Comparison of ENCODE assay signal across 8 mouse cellular contexts in genomic region chr11:4594608-4595500, GRCm38 (mm10). TPM values are rescaled to one million over a fixed set of nuclear protein-coding genes. Genes with fewer than 3 reads are reported as not detected.
A peak's percentile ranks its signal among the peaks of the same experiment; 100 is the strongest.
DNase-seq lines count a peak whose midpoint lies in the region; ATAC-seq and TF ChIP-seq lines count a peak whose summit lies in the region.

Gene Mtmr3, minus strand, starts transcription at chr11:4594863.

- H3K4me2 ChIP-seq in heart, embryonic 12.5 days = peak within 1 kb of the TSS; percentile 70
- peak within 1 kb of the TSS; percentile 53 for H3K4me2 ChIP-seq in kidney, postnatal 0 days (ENCODE audit: low read length)
- peak within 1 kb of the TSS; percentile 59 for H3K4me2 ChIP-seq in liver, embryonic 11.5 days
- peak within 1 kb of the TSS; percentile 45 for H3K4me2 ChIP-seq in stomach, embryonic 14.5 days (replicated peaks; ENCODE audit: low read depth, low read length)

- peaks cover 46% of the 10 kb centered on the region for H3K79me2 ChIP-seq in C2C12 (ENCODE audit: control insufficient read depth, insufficient read depth)

- H3K27me3 ChIP-seq in C2C12 (ENCODE audit: control insufficient read depth, insufficient read depth, insufficient read length) = no peaks in the 10 kb centered on the region
- H3K27me3 ChIP-seq in erythroblast, embryonic 14.5 days (ENCODE audit: control insufficient read depth) = no peaks in the 10 kb centered on the region
- H3K27me3 ChIP-seq in heart, embryonic 12.5 days (replicated peaks) = no peaks in the 10 kb centered on the region
- no peaks in the 10 kb centered on the region for H3K27me3 ChIP-seq in kidney, postnatal 0 days (ENCODE audit: insufficient read depth, low read length)
- no peaks in the 10 kb centered on the region for H3K27me3 ChIP-seq in liver, embryonic 11.5 days (replicated peaks; ENCODE audit: control insufficient read depth, insufficient read depth, low read length)
- H3K27me3 ChIP-seq in stomach, embryonic 14.5 days (ENCODE audit: control insufficient read depth, insufficient read depth, low read length) = no peaks in the 10 kb centered on the region

- peak; percentile 92 for ATAC-seq in heart, embryonic 12.5 days (ENCODE audit: insufficient number of reproducible peaks, low FRiP score)
- ATAC-seq in kidney, postnatal 0 days (replicated peaks; ENCODE audit: low FRiP score, low read depth) = peak; percentile 88
- peak; percentile 92 for ATAC-seq in liver, embryonic 11.5 days (replicated peaks; ENCODE audit: low FRiP score)
- peak; percentile 93 for ATAC-seq in stomach, embryonic 14.5 days (ENCODE audit: insufficient number of reproducible peaks, insufficient read depth, low FRiP score, low read depth)

- WGBS in heart, embryonic 12.5 days = 4% methylated on average over 51 of the region's 53 CpGs
- WGBS in kidney, postnatal 0 days = 5% methylated on average over 36 of the region's 53 CpGs
- WGBS in liver, embryonic 11.5 days = 4% methylated on average over 51 of the region's 53 CpGs
- 3% methylated on average over 53 of the region's 53 CpGs for WGBS in stomach, embryonic 14.5 days

- H3K9me3 ChIP-seq in erythroblast, embryonic 14.5 days (ENCODE audit: control insufficient read depth, low read length) = no peaks in the 10 kb centered on the region
- H3K9me3 ChIP-seq in heart, embryonic 12.5 days (replicated peaks) = no peaks in the 10 kb centered on the region
- no peaks in the 10 kb centered on the region for H3K9me3 ChIP-seq in kidney, postnatal 0 days (replicated peaks; ENCODE audit: low read length)
- H3K9me3 ChIP-seq in liver, embryonic 11.5 days (ENCODE audit: control insufficient read depth, low read length) = no peaks in the 10 kb centered on the region
- H3K9me3 ChIP-seq in stomach, embryonic 14.5 days (ENCODE audit: control insufficient read depth, low read depth, low read length) = no peaks in the 10 kb centered on the region

- H3K79me3 ChIP-seq in C2C12 (ENCODE audit: low read depth) = peaks cover 40% of the 10 kb centered on the region

- H3K9ac ChIP-seq in heart, embryonic 12.5 days = peak within 1 kb of the TSS; percentile 94
- H3K9ac ChIP-seq in kidney, postnatal 0 days (ENCODE audit: low read depth, low read length) = peak within 1 kb of the TSS; percentile 95
- H3K9ac ChIP-seq in liver, embryonic 11.5 days (ENCODE audit: low read depth, low read length) = peak within 1 kb of the TSS; percentile 94
- H3K9ac ChIP-seq in stomach, embryonic 14.5 days (replicated peaks; ENCODE audit: low read depth, low read length) = peak within 1 kb of the TSS; percentile 95

- TF ChIP-seq POLR2A in brain, embryonic 14.5 days (IDR thresholded peaks at IDR 0.05; ENCODE audit: borderline replicate concordance, extremely low read depth, insufficient read depth, insufficient read length, poor library complexity, severe bottlenecking) = peak; percentile 55; the same call in 1 of the 2 replicates

- peak within 1 kb of the TSS; percentile 85 for H3K4me3 ChIP-seq in C2C12 (ENCODE audit: insufficient read depth, poor library complexity, severe bottlenecking)
- peak within 1 kb of the TSS; percentile 100 for H3K4me3 ChIP-seq in erythroblast, embryonic 14.5 days (replicated peaks)
- H3K4me3 ChIP-seq in heart, embryonic 12.5 days = peak within 1 kb of the TSS; percentile 93
- peak within 1 kb of the TSS; percentile 96 for H3K4me3 ChIP-seq in kidney, postnatal 0 days (replicated peaks; ENCODE audit: low read depth, low read length)
- peak within 1 kb of the TSS; percentile 89 for H3K4me3 ChIP-seq in liver, embryonic 11.5 days (ENCODE audit: low read depth, low read length)
- H3K4me3 ChIP-seq in stomach, embryonic 14.5 days (ENCODE audit: low read depth, low read length) = peak within 1 kb of the TSS; percentile 100

- H3ac ChIP-seq in C2C12 (ENCODE audit: control insufficient read depth, insufficient read length, low read depth) = peak within 1 kb of the TSS; percentile 98

- DNase-seq in brain, embryonic 14.5 days (ENCODE audit: low read depth) = peak; percentile 98
- DNase-seq in kidney, postnatal 0 days (ENCODE audit: low spot score) = peak; percentile 96
- DNase-seq in liver, embryonic 11.5 days (ENCODE audit: low spot score) = peak; percentile 95
- peak; percentile 98 for DNase-seq in naive thymus-derived CD4-positive, alpha-beta T cell, adult 2 months (ENCODE audit: low read depth)

- peaks cover 44% of the 10 kb centered on the region for H3K4me1 ChIP-seq in erythroblast, embryonic 14.5 days (ENCODE audit: control insufficient read depth)
- H3K4me1 ChIP-seq in heart, embryonic 12.5 days (replicated peaks) = peaks cover 14% of the 10 kb centered on the region
- H3K4me1 ChIP-seq in kidney, postnatal 0 days (replicated peaks; ENCODE audit: insufficient read depth, low read length) = peaks cover 5% of the 10 kb centered on the region
- H3K4me1 ChIP-seq in liver, embryonic 11.5 days (replicated peaks; ENCODE audit: control insufficient read depth, insufficient read depth, low read length) = peaks cover 12% of the 10 kb centered on the region; the same call in 1 of the 2 replicates
- no peaks in the 10 kb centered on the region for H3K4me1 ChIP-seq in stomach, embryonic 14.5 days (ENCODE audit: control insufficient read depth, insufficient read depth, low read length)

- H3K36me3 ChIP-seq in C2C12 (ENCODE audit: control insufficient read depth, insufficient read depth) = no peaks in the 10 kb centered on the region
- H3K36me3 ChIP-seq in erythroblast, embryonic 14.5 days (ENCODE audit: control insufficient read depth) = peaks cover 39% of the 10 kb centered on the region
- no peaks in the 10 kb centered on the region for H3K36me3 ChIP-seq in heart, embryonic 12.5 days
- H3K36me3 ChIP-seq in kidney, postnatal 0 days (ENCODE audit: insufficient read depth, low read length) = no peaks in the 10 kb centered on the region
- H3K36me3 ChIP-seq in liver, embryonic 11.5 days (ENCODE audit: control insufficient read depth, insufficient read depth, low read length) = no peaks in the 10 kb centered on the region
- H3K36me3 ChIP-seq in stomach, embryonic 14.5 days (ENCODE audit: control insufficient read depth, insufficient read depth, low read length) = no peaks in the 10 kb centered on the region

- peak within 1 kb of the TSS; percentile 93 for H3K27ac ChIP-seq in heart, embryonic 12.5 days (ENCODE audit: poor library complexity, severe bottlenecking)
- H3K27ac ChIP-seq in kidney, postnatal 0 days = peak within 1 kb of the TSS; percentile 95
- H3K27ac ChIP-seq in liver, embryonic 11.5 days (ENCODE audit: low read depth, low read length) = peak within 1 kb of the TSS; percentile 76
- H3K27ac ChIP-seq in stomach, embryonic 14.5 days (ENCODE audit: low read length) = peak within 1 kb of the TSS; percentile 95

- TF ChIP-seq CTCF in C2C12 (IDR thresholded peaks at IDR 0.05; ENCODE audit: control insufficient read depth, insufficient read depth, insufficient read length) = no peak
- TF ChIP-seq CTCF in brain, embryonic 14.5 days (IDR thresholded peaks at IDR 0.05; ENCODE audit: borderline replicate concordance, extremely low read depth, insufficient read depth, insufficient read length) = no peak
- TF ChIP-seq CTCF in kidney, postnatal 0 days (IDR thresholded peaks at IDR 0.05; ENCODE audit: low read depth) = no peak

TF ChIP-seq in C2C12, 6 proteins besides CTCF, POLR2A, EP300 and RAD21:
- TF ChIP-seq FOSL1 (IDR thresholded peaks at IDR 0.05; ENCODE audit: insufficient read depth, low read length, poor library complexity, severe bottlenecking) (no peak), USF1 (IDR thresholded peaks at IDR 0.05; ENCODE audit: low read depth) (no peak), MAX (IDR thresholded peaks at IDR 0.05) (no peak), MYOG (IDR thresholded peaks at IDR 0.05; ENCODE audit: control insufficient read depth, extremely low read depth, insufficient read length) (no peak), MYOD1 (IDR thresholded peaks at IDR 0.05; ENCODE audit: control insufficient read depth, insufficient read length, low read depth) (no peak), CEBPB (IDR thresholded peaks at IDR 0.05; ENCODE audit: low read depth) (no peak)

RNA-seq across cellular contexts. Expression of gene Mtmr3, which starts in this region (rescaled TPM):
- 13.8 TPM for polyA plus RNA-seq in C2C12 (2012; fragmentation: generic; extraction: Trizol)
- 41.4 and 53.7 TPM in 2 replicates for polyA plus RNA-seq in brain, embryonic 14.5 days (2012; rRNA removed)
- 3.6 and 4.2 TPM in 2 replicates for polyA plus RNA-seq in erythroblast, embryonic 14.5 days (2012)
- 33.5 and 33.9 TPM in 2 replicates for polyA plus RNA-seq in heart, embryonic 12.5 days (2016; fragmentation: Nextera tagmentation; extraction: Ambion mirVana)
- 18.1 and 19.6 TPM in 2 replicates for polyA plus RNA-seq in kidney, postnatal 0 days (2015; fragmentation: Nextera tagmentation; extraction: Ambion mirVana)
- 25.6 and 30.7 TPM in 2 replicates for polyA plus RNA-seq in liver, embryonic 11.5 days (2014; fragmentation: Nextera tagmentation; extraction: Ambion mirVana)
- 30.5 and 31.1 TPM in 2 replicates for polyA plus RNA-seq in stomach, embryonic 14.5 days (2014; fragmentation: Nextera tagmentation; extraction: Ambion mirVana)

Comparison
In these comparisons a context has a peak if more than half of its experiments do, and no peak if none do; other contexts are left out.
1. Peak in every context shown above with its lines: DNase-seq, ATAC-seq, H3K4me3 ChIP-seq and H3K27ac ChIP-seq.